Mouse (Mus musculus) gonadal fat pad, adult 2 months (tissue): Measurements from ENCODE around the gene Sept5. TPM values are rescaled to one million over a fixed set of nuclear protein-coding genes. Genes with fewer than 3 reads are reported as not detected.
A peak's percentile ranks its signal among the peaks of the same experiment; 100 is the strongest.

Experiments
- DNase-seq: peaks from one replicate; pipeline ENCODE4 v3.0.0-alpha.2; 2012; ENCODE audit warnings: low read depth
- polyA plus RNA-seq: library from polyadenylated mRNA; depleted of rRNA; stranded (reverse); fragments of >200 nt; gene quantifications from 2 replicates; pipeline ENCODE4 v1.2.3, GENCODE M21; 2012; rRNA removed

Gene Sept5
- 11.9 and 13.7 TPM in 2 replicates for polyA plus RNA-seq

DNA sequence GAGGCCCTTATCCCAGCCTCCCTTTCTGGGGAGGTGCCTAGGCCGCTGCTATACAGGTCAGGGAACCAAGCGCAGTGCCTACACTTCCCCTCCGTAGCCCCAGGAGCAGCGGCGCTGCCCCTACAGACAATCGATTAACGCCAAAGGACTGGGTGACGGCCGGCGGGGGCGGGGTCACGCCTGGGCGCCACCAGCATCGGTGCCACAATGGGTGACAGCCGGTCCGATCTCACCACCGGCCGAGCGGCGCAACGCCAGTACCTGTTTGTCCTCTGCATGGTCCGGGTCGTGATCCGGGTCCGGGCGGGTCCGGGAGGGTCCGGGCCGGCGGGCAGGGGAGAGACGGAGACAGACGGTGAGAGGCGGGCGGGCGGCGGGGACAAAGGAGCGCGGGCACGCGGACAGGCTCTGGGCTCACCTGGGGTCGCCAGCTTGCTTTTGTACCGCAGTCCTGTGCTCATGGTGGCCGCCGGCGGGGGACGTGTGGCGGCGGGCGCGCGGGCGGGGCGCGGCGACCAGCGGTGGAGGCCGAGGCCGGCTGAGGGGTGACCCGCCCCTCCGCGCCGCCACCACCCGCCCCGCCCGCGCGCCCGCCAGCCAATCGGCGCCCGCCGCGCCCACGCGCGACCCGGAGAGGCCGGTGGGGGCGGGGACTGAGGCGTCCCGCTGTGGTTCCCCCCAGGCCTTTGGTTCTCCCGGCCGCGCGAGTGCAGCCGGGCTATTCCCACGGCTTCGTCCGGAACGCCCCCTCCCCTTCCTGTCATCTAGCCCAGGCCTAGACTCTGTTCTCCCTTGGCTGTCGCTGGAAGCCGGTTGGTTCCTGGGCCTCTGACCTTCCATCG, at the start of gene Sept5:
Sept5 (minus strand) TSS at position 565 of the 842 bp plus-strand sequence.
- no peak for DNase-seq

DNA sequence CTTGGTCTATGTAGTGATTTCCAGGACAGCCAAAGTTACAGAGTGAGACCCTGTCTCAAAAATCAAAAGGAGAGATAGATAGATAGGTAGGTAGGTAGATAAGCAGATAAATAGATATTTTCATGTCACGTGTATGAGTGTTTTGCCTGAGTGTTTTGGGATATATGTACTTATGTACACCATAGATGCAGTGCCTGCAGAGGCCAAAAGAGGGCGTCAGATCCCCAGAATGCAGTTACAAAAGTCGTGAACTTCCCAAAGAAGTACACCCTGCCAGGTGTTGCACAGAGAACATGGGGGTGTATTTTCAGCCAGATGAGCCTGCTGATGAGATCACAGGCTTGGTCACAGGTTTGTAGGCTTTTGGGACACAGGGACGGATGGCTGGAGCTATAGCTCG, 49.4 kb upstream of the Sept5 start:
- no peak for DNase-seq

DNA sequence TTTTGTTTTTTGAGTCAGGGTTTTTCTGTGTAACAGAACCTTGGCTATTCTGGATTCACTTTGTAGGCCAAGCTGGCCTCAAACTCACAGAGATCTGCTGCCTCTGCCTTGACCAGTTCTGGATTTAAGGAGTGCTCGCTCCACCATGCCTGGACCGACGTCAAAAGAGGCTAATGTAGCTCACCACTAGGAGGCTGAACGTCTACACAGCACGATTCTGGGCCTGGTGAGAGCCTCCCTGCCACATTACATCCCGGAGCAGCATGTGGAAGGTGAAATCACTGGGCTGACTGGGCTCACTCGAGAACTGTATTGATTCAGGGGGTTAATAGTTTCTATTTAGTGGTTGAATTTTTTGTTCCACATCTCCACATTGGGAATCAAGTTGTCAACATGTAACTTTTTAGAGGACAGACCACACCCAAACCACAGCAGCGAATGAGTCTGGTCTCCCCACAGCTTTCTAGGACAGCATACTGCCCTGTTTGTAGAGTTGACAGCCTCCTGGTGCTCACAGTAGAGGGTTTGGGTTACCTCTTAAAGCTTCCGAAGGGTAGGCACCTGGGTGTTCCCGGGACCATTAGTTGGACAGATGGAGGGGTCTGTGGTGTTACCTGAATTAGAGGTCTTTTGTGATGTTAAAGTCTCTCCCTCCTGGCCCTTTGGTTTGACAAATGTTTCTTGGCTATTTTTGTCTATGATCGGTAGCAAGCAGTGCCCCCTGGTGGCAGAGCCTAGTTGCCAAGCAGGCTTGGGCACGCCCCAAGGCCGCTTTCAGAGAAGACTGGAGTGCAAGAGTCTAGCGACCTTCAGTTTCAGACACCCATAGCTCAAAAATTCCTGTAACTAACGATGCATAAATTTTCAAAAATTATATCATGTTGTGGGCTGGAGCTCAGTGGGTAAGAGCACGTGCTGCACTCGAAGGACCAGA, 48.3 kb upstream of the Sept5 start:
- no peak for DNase-seq

DNA sequence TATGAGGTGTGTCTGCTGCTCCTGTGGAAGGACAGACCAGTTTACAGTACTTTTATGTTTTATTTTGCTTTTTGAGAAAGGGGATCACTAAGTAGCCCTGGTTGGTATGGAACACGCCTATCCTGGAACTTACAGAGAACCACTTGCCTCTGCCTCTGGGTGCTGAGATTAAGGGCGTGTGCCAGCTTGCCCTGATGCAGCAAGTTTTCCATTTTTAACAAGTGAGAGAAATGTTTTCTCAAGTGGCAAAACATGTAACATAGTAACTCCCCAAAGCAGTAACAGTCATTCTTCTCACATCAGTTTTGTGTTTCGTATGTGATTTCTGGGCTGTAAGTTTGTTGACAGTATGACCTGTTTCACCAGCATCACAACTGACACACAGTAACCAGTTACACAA, 43.3 kb upstream of the Sept5 start:
- no peak for DNase-seq

DNA sequence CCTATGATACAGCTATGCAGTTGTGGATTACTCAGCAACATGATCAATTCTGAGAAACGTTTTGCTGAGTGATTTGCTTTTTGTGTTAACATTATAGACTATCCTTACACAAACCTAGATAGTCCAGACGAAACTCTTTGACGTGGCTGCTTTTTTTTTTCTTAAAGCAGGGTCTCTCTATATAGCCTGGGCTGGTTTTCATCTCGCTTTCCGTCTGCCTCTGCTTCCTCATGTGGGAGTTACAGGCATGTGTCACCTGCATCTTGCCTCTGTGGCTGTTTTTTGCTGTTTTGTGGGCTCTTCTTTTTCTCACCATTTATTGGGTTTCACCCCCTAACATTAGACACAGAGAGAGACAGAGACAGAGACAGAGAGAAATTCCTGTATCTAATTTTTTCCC, 42.3 kb upstream of the Sept5 start:
- DNase-seq = no peak

DNA sequence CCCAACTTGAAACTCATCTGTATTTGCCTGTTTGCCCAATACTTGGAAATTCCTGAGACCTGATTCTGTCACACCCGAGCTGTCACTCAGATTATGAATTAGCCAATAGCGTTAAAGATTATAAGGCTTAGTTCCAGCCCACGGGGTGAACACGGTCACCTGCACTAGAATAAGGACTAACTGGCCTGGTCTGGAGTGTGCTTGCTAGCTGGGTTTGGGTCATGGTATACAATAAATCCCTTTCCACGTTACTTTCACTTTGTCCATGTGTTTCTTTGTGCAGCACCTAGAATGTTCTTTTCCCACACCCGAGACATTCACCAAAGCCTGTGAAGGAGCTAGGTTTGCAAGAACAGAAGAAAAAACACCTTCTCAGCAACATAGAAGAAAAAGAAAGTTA, 40.2 kb upstream of the Sept5 start:
- DNase-seq = no peak

DNA sequence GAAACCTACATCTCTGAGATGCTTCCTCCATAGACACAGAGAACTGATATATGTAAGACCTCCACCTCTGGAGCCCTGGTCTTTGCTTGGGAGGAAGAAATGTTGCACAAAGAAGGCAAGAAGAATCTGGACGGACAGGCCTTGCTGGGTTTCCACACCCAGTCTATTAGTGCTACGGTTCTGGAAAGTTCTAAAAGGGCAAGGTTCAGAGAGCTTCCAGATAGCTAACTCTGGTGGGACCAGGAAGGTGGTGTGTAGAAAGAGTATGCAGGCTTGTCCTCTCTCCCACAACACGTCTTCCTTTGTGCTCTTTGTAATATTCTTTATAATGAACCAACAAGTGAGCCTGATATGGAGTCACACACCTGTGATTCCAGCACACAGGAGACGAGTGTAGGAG, 28.8 kb upstream of the Sept5 start:
- no peak for DNase-seq

DNA sequence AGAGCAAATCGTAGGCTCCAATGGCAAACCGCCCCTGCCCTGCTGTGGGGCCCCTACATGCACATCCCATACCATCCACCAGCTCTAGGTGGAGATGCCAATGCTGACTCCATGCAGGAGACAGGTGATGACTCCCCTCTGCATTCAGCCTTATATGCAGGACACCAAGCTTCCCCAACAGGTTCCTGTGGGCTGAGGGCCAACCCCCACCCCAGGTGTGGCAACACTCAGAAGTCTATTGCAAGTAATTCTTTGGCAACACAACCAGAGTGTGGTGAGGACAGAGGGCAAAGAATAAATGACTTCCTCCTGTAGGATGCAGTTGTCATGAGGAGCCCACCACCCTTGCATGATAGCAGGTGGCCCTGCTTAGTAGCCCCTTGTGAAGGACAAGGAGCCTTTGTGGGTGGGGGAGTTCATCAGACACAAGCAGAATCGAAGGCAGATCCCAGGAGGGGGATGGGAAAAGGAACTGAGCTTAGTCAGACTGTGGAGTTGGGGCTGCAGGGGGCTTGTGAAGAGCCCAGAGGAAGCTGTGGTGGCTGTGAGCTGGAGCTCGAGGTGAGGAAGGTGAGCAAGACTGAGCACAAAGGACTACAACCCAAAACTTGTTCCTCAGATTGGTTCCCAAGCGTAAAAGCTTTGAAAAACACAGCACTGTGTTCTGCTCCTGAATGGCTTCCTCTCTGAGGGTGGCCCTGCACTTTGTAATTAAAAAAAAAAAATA, 25.8 kb upstream of the Sept5 start:
- DNase-seq = peak; percentile 63

DNA sequence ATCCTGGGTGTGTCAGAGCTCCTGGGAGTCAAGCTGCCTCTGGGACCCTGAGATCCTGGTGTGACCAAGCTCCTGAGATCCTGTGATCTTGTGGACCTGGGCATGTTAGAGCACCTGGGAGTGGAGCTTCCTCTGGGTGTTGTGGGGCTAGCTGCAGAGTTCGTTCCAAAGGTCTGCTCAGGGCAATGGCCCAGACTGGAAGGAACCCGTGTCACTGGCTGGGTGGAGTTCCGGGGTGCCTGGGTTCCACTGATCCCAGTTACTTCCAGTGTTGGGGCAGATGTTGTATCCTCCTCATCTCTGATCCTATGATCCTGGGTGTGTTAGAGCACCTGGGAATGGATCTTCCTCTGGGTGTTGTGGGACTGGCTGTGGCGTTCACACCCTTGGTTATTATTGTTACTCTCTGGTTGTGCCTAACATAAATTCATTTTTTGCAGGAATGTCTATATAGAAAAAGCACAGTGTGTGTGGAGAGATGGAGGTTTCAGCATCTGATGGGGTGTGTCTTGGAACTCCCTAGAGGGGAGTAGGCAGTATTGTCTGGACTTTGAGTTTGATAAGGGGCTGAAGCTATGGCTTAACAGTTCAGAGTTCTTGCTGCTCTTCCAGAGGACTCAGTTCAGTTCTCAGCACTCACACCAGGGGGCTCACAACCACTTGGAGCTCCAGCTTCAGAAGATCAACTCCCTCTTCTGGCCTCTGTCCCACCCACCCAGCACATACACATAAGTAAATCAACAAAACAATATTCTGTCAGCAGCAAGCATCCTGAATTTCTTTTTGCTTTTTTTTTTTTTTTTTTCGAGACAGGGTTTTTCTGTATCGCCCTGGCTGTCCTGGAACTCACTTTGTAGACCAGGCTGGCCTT, 23.8 kb upstream of the Sept5 start:
- no peak for DNase-seq

DNA sequence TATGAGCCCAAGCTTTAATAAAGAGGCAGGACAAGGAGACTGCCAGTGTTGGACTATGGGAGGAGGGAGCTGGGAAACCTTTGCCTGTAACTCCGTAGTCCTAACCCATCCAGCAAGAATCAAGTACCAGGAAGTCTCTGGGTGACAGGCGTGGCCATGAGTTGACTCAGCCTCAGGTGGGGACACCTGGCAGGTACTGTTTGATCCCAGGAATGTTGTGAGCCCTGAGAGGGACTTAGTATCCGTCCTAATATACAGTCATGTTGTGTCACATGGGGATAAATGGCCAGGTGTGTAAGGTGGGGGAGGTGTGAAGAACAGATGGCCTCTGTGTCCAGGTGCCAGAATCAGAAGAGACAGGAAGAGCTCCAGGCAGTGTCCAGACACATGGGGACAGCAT, 19.4 kb upstream of the Sept5 start:
- DNase-seq = no peak

DNA sequence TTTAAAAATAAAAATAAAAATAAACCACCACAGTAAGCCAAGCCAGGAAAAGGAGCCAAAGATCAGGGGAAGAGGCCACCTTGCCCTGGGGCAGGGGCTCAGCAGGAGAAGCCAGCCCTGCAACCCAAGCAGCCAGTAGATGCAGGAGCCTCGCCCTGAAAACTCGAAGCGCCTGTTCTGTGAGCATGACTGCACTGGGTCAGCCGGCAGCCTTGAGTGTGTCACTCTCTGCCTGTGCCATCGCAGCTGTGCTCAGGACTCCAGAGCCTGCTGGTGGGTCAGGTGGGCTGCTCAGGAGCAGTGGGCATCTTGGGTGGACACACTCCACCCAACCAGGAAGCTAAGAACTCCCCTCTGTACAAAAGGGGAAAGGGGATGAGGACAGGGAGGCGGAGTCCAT, 15.6 kb upstream of the Sept5 start:
- DNase-seq = no peak

DNA sequence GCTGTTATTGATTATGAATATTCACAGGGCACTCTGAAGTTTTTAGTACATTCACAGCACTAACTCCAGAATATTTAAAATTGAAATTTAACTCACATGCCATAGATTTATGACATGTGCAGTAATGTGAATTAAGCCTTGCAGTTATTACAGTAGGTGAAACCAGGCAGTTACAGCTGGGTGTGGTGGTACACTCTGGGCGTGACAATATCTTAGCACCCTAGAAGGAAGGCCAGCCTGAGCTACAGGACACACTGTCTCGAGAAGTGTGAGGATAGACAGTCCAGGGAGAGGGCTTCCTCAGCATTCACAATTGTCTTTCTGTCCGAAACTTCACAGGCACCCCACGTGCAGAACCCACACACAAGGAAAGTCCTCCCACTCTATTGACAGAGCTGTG, 14.7 kb upstream of the Sept5 start:
- DNase-seq = no peak

DNA sequence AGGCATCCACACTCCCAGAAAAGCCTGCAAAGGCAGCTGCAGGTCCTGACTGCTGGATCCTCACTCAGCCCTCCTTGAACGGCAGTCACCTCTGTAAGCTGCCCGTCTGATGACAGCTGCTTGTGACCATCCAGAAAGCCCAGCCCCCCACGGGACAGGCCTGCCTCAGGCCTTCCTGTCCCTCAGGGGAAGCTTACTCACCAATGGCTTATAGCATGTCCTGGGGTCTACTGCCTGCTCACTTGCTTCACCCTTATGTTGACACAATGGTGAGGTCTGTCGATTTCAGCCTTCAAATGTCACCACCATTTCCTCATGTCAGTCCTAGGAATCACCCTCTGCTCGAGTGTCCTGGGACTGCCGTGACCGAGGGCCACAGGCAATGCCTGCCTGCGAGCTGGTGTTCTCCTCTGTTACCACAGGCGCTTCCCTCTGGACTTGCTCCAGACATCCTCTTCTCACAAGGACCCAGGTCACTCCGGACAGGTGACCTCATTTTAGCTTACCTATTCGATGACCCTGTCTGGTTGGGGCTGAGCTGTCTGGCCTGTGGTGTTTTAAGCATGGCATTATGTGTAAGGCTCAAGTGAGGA, 13.7 kb upstream of the Sept5 start:
- DNase-seq = no peak

DNA sequence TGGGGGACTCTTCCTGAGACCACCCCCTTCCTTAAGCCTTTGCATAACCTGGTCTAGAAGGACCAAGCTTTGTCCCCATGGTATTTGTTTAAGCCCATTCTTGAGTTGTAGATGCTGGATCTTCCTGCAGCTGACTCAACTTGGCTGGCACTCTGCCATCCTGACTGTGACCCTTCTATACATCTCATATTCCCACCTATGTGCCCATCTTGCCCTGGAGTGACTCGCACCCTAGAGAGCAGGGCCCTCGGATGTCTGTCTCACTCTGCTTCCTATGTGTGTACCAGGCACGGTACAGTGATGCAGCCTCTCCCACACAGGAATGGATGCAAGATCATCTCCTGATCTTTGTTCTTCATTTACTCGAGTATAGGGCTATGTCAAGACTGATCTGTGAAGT, 13.1 kb upstream of the Sept5 start:
- DNase-seq = no peak

DNA sequence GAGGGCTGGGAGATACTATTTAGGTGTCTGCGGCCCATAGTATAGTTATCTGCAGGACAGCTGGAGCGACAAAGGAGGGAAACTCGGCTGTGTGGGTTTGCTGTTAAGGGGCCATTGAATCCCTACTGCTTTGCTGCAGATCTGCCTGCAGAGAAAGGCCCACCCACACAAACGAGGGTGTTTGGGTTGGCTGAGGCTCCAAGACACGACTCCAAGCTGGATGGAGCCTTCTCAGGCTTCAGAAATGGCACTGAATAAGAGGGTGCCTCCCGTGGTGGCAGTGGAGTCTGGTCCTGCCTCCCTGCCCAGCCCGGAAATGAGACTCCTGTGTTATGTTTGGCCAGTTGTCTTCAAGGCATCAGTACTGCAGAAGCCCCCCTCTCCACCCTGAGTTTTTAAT, 12.5 kb upstream of the Sept5 start:
- DNase-seq = no peak

DNA sequence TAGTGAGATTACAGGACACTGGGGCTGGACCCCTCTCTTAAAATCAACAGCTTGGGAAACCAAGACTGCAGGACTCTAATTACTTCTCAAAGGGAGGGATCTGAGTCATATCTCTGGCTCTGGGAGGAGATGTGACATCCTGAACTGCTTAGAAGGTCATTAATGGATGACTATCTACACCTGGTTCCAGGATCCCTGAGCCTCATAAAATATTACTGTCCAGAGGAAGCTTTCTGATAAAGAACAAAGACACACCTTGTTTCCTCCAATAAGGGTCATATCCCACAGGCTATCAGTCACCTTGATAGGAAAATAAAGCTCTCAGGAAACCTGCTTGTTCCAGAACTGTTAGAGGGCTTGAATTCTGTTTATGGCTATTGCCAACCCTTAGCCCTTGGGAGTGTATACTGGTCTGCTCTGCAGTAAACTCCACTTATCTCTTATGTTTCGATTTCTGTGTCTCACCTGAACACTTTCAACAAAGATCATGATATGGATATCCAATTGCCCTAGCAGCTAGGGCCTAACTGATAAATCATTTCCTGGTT, 9.7 kb upstream of the Sept5 start:
- DNase-seq = no peak

DNA sequence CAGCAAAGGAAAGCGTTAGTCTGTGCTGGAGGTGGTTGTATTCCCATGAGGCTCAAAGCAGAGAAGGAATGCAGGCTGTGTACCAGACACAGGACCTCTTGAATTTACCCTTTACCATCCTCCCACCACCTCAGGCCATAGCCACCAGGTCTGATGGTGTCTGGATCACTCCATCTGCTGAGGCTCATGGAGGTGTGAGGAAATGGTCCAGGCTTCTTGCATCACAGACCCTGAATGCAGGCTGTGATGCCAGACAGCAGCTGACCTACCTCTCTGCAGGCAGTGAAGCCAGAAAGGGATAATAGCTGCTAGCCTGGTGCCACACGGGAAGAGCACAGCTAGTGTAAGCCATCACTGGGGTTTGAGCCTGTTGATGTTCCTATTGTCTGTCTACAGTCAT, 8.6 kb upstream of the Sept5 start:
- no peak for DNase-seq

DNA sequence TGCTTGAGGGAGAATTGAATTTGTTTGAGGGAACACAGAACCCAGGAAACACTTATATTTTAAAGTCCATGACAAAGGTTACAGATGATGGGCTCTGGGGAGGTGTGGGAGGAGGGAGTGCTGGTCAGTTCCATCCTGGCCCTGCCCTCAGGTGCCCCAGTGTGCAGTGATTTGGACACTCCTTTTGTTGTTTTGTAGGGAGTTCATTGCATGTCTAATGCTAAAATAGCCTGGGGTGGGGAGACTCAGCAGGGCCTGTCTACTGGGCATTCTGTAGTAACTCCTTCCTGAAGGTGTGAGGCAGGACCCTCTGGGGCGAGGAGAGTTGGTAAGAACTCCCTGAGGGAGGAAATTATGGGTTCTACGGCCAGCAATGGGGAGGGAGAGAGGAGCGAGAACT, 7.0 kb upstream of the Sept5 start:
- DNase-seq = no peak

DNA sequence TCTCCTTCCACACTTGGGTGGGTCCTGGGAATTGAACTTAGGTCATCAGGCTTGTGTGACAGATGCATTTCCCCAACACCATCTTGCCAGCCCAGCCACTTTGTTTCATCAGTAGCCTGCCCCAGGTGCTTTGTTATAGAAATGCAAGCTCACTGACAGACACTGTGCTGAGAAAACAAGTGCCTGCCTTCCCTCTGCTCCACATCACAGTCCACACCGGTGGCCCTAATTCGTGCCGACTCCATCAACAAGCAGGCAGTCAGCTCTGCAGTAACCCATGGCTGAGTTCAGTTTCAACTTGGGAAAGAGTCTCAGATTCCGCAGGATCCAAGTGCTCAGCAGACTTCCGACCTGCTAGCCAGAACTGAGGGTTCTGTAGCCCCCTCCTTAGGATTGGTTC, 6.6 kb upstream of the Sept5 start:
- no peak for DNase-seq

DNA sequence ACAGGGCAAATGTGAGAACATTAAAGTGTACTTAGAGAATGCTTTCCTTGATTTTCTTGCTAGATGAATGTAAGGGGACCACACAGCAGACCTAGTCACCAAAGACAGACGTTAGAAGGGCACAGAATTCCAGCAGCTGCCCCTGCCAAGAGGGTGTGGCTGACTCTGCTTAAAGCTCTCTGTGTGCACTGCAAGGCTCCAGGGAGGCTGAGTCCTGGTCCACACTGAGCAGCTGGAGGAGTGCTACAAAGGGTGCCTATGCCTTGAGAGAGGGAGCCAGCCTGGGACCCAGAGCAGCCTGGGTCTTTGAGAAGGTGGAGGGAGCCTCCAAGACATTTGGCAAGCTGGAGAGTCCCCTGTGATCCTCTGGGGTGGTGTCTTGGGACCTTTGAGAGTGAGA, 3.6 kb upstream of the Sept5 start:
- DNase-seq = no peak

DNA sequence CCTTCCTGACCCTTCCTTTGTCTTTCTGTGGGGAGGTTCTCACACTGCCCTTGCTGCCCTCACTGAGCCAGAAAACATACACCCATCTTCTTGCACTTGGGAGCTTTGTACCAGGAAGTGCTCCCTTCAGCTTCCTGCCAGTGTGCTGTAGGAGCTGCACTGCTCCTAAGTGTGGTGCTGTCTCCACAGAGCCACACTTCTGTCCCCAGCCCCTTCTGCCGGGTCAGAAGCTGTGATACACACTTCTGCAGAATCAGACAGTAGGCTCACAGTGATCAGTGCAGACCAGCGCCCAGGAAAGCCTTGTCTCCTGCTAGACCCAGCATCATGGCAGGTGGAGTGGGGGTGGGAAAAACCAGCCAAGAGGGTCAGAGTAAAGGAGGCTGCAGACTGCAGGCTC, 3.1 kb upstream of the Sept5 start:
- no peak for DNase-seq
